Mouse (Mus musculus) ES-E14 (cell line): ENCODE data around the gene Fpgs. TPM values are rescaled to one million over a fixed set of nuclear protein-coding genes. Genes with fewer than 3 reads are reported as not detected.

ENCODE experiments used
- DNase-seq: peaks from one replicate; pipeline ENCODE4 v3.0.0-alpha.2; 2013; ENCODE audit warnings: low read depth, low spot score
- H3K27ac ChIP-seq: 2 replicates; pipeline ENCODE4 v1.5.1; 2012; ENCODE audit warnings: low read depth, mild to moderate bottlenecking, low read length, moderate library complexity, mixed read lengths; ENCODE audit not compliant: poor library complexity, insufficient read depth, severe bottlenecking
- H3K36me3 ChIP-seq: 2 replicates; pipeline ENCODE4 v1.6.1; 2012; ENCODE audit warnings: mild to moderate bottlenecking, low read length, moderate library complexity, mixed read lengths; ENCODE audit not compliant: control insufficient read depth, poor library complexity, insufficient read depth, severe bottlenecking
- H3K4me1 ChIP-seq, 2 experiments: fragments of 150-350 bp in 1 of 2; sonication (generic) in 1 of 2; 2 replicates each; pipeline ENCODE4 v1.6.1; 2012; ENCODE audit warnings: low read length in 2 of 2, mild to moderate bottlenecking in 1 of 2, mixed read lengths in 1 of 2; ENCODE audit not compliant: control insufficient read depth in 2 of 2, insufficient read depth in 2 of 2, poor library complexity in 1 of 2
- H3K4me3 ChIP-seq, 2 experiments: fragments of 150-350 bp in 1 of 2; sonication (generic) in 1 of 2; 2 replicates each; pipeline ENCODE4 v1.5.1; 2012; ENCODE audit warnings: low read length in 2 of 2, low read depth in 1 of 2, mild to moderate bottlenecking in 1 of 2, mixed read lengths in 1 of 2; ENCODE audit not compliant: insufficient read depth in 1 of 2, poor library complexity in 1 of 2, severe bottlenecking in 1 of 2
- H3K9ac ChIP-seq: 2 replicates; pipeline ENCODE4 v1.6.1; 2012; ENCODE audit warnings: low read depth, mild to moderate bottlenecking, low read length, mixed read lengths; ENCODE audit not compliant: poor library complexity, insufficient read depth, severe bottlenecking
- H3K9me3 ChIP-seq: fragments of 150-350 bp; sonication (generic); 2 replicates; pipeline ENCODE4 v1.6.1; 2012; ENCODE audit warnings: low read depth, mild to moderate bottlenecking, low read length; ENCODE audit not compliant: control insufficient read depth, insufficient read depth
- CHD2 ChIP-seq: IDR thresholded peaks from 2 replicates; pipeline ENCODE4 v1.6.1; 2014; ENCODE audit warnings: mild to moderate bottlenecking, low read depth, low read length, inconsistent platforms
- HCFC1 ChIP-seq: IDR thresholded peaks from 2 replicates; pipeline ENCODE4 v1.6.1; 2012; ENCODE audit warnings: low read length, inconsistent platforms, borderline replicate concordance; ENCODE audit not compliant: insufficient read depth
- MAFK ChIP-seq: IDR thresholded peaks from 2 replicates; pipeline ENCODE4 v1.6.1; 2014; ENCODE audit warnings: mild to moderate bottlenecking, low read depth, low read length, inconsistent platforms; ENCODE audit not compliant: insufficient read depth
- ZC3H11A ChIP-seq: IDR thresholded peaks from 2 replicates; pipeline ENCODE4 v1.6.1; 2012; ENCODE audit warnings: low read depth, mild to moderate bottlenecking, inconsistent platforms, low read length, borderline replicate concordance
- ZNF384 ChIP-seq: IDR thresholded peaks from 2 replicates; pipeline ENCODE4 v1.6.1; 2012; ENCODE audit warnings: low read depth, low read length, inconsistent platforms
- in situ Hi-C, 2 experiments: fragments of 600-800 bp; cut with MboI; formaldehyde crosslinking; loops; one replicate each; pipeline ENCODE4 v1.15.1; 2025; ENCODE audit warnings: low sequenced_read_pairs in 2 of 2, inconsistent platforms in 1 of 2; ENCODE audit not compliant: unreplicated experiment in 2 of 2
- total RNA-seq: library from RNA; depleted of rRNA; stranded (reverse); fragments of 300-350 nt; gene quantifications from 2 replicates; pipeline ENCODE4 v1.2.3, GENCODE M21; 2012

The Fpgs gene
- total RNA-seq, 1 experiment: 61.2 TPM

DNA sequence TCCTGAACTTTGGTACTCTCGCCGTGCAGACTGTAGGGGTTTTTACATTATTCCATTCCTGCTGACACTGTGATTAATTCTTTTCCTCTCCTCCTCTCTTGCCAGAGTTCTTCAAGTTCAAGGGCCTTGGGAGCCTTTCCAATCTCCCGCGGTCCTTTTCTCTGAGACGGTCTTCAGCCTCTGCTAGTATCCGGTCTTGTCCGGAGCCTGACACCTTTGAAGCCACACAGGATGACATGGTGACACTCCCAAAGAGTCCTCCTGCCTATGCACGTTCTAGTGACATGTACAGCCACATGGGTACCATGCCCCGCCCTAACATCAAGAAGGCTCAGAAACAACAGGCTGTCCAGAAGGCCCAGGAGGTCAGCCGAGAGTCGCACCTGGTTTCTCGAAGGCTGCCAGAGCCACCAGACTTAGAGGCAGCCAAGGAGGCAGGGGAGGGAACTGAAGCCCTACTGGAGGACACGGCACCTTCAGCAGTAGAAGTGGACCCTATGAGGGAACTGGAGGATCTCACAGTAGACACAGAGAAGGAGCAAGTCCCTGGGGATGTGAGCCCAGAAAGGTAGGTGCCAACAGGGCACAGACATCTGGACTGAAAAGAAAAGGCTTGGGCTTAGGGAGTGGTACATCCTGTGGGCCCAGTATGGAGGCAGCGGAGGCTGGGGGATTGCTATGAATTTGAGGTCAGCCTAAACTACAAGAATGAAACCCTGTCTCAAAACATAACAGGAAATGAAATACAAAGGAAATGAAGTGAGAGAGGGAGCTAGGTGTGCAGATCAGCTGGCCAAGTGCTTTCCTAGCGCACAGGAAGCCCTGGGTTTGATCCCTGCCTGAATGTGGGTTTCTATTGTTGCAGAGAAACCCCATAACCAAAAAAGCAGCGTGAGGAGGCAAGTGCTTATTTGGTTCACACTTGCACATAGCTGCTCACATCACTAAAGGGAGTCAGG is 21.2 kb upstream of the Fpgs start:
- H3K27ac ChIP-seq: no peak overlapping the region
- no peaks in the 10 kb centered on the region for H3K9me3 ChIP-seq
- H3K4me3 ChIP-seq: no peak overlapping the region
- peaks cover 2 to 8% of the 10 kb centered on the region in 2 experiments; a peak in 2 of 4 replicates for H3K4me1 ChIP-seq
- no peak for DNase-seq
- no peak overlapping the region for H3K9ac ChIP-seq
- no peaks in the 10 kb centered on the region for H3K36me3 ChIP-seq
- TF ChIP-seq CHD2 (no peak), ZC3H11A (no peak), HCFC1 (no peak), ZNF384 (no peak), MAFK (no peak)
- in situ Hi-C loops: no loop called here

DNA sequence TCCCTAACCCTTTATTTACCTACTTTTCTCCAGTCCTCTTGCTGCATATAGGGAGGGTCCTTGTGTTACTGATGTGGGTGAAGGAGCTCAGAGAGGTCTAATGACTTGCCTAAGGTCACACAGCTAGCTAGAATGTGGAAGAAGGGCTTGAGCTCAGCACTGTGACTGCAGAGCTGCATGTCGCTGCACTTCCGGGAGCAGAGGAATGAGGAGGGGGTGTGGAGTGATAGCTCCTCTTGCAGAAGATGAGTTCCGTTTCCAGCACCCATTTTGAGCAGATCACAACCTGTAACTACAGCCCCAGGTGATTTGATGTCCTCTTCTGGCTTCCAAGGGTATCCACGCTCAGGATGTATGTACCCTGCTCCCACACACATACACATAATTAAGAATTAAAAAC is 20.2 kb upstream of the Fpgs start:
- Histone ChIP-seq H3K4me3 (no peak overlapping the region), H3K4me1 (peaks cover 2 to 8% of the 10 kb centered on the region in 2 experiments; a peak in 2 of 4 replicates), H3K27ac (no peak overlapping the region), H3K9me3 (no peaks in the 10 kb centered on the region), H3K9ac (no peak overlapping the region), H3K36me3 (no peaks in the 10 kb centered on the region)
- no peak for DNase-seq
- TF ChIP-seq ZC3H11A: no peak
- no peak for TF ChIP-seq CHD2
- TF ChIP-seq MAFK: no peak
- TF ChIP-seq ZNF384: no peak
- TF ChIP-seq HCFC1: no peak
- in situ Hi-C loops: no loop called here

DNA sequence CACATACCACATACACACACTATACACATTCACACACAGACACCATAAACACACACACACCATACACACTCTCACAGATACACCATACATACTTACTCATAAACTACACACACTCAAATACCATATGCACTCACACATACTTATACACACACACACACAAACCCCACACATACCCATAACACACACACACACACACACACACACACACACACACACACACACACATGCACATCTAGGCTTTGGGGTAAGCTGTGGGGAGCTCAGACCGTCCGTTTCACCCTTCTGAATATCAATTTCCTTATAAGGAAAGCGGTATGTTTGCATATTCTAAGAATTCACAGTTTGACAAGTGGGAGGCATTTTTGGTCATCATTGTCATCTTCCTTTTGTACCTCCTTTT is 18.6 kb upstream of the Fpgs start:
- DNase-seq: no peak
- TF ChIP-seq MAFK: no peak
- TF ChIP-seq ZNF384: no peak
- TF ChIP-seq ZC3H11A: no peak
- no peak for TF ChIP-seq CHD2
- TF ChIP-seq HCFC1: no peak
- no peak overlapping the region for H3K27ac ChIP-seq
- H3K4me1 ChIP-seq: peaks cover 0 to 3% of the 10 kb centered on the region in 2 experiments; a peak in 1 of 4 replicates
- H3K36me3 ChIP-seq: no peaks in the 10 kb centered on the region
- no peaks in the 10 kb centered on the region for H3K9me3 ChIP-seq
- no peak overlapping the region for H3K9ac ChIP-seq
- in situ Hi-C loops: no loop called here
- no peak overlapping the region for H3K4me3 ChIP-seq

DNA sequence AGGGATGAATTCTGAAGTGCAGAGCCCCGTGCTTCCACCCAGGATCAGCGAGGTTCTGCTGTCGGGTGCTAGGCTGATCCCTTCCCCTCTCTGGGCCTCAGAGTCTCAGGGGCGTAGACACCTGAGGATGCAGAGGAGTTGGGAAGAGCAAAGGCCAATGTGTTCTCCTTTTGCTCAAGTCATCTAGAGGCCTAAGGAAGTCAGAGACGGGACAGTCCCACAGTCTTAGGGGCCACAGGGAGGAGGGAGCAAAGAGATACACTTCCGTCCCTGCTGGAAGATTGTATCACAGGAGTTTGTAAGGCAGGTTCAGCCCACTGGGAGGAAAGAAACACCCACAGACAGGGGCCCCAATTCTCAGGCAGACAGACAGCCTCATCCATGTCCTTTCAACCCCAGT is 18.1 kb upstream of the Fpgs start:
- Histone ChIP-seq H3K4me1 (peaks cover 0 to 3% of the 10 kb centered on the region in 2 experiments; a peak in 1 of 4 replicates), H3K9me3 (no peaks in the 10 kb centered on the region), H3K36me3 (no peaks in the 10 kb centered on the region), H3K27ac (no peak overlapping the region), H3K4me3 (no peak overlapping the region), H3K9ac (no peak overlapping the region)
- DNase-seq: no peak
- in situ Hi-C loops: no loop called here
- TF ChIP-seq HCFC1: no peak
- no peak for TF ChIP-seq ZNF384
- no peak for TF ChIP-seq MAFK
- TF ChIP-seq CHD2: no peak
- TF ChIP-seq ZC3H11A: no peak
